Mouse (Mus musculus) heart, adult 2 months (tissue): ENCODE measurements at regions not wholly inside any gene's neighbourhood (a gene's known extent, or its start where the extent isn't known, plus 50 kb on each side); places are given as distances from the start of the nearest gene placed in this dataset.

Experiments
- CTCF ChIP-seq: fragments of 200-600 bp; IDR thresholded peaks from 2 replicates; pipeline ENCODE4 v1.8.1; 2022; ENCODE audit warnings: antibody characterized with exemption, mild to moderate bottlenecking, moderate library complexity
- EP300 ChIP-seq: fragments of 200-500 bp; IDR thresholded peaks from 2 replicates; pipeline ENCODE4 v1.6.1; 2011; ENCODE audit warnings: low read depth, low read length, control low read depth; ENCODE audit not compliant: insufficient read depth
- POLR2A ChIP-seq: fragments of 200-500 bp; IDR thresholded peaks from 2 replicates; pipeline ENCODE4 v1.6.1; 2011; ENCODE audit warnings: mild to moderate bottlenecking, low read depth, low read length, control low read depth; ENCODE audit not compliant: insufficient read depth

DNA sequence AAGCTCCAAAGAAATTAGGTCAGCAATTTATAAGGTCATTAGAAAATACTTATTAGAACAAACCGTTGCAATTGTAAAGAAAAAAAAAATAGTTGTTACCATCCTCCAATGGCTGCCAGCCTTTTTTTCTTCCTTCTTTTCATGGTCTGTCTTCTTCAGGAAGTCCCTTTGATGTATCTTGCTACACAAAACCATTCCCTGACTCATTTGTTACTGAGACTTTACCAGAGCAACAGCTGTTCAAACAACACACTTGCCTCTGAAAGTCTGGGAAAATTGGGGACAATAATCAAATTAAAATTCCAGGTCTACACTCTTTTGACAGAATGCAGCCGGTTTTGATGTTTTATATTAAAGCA is 142.5 kb downstream of the Sox4 start:
- TF ChIP-seq CTCF (no peak), POLR2A (no peak), EP300 (no peak)
